Mouse (Mus musculus): ENCODE measurements around the gene Gpx8. TPM values are rescaled to one million over a fixed set of nuclear protein-coding genes. Genes with fewer than 3 reads are reported as not detected.
"Not testable (repeated sequence)": the region's sequence is repeated elsewhere in the genome, so short reads cannot be mapped to it uniquely, and the experiment has no call there.

Gpx8 gene
- polyA plus RNA-seq, 1 experiment from 2014 or later: 111 TPM

DNA sequence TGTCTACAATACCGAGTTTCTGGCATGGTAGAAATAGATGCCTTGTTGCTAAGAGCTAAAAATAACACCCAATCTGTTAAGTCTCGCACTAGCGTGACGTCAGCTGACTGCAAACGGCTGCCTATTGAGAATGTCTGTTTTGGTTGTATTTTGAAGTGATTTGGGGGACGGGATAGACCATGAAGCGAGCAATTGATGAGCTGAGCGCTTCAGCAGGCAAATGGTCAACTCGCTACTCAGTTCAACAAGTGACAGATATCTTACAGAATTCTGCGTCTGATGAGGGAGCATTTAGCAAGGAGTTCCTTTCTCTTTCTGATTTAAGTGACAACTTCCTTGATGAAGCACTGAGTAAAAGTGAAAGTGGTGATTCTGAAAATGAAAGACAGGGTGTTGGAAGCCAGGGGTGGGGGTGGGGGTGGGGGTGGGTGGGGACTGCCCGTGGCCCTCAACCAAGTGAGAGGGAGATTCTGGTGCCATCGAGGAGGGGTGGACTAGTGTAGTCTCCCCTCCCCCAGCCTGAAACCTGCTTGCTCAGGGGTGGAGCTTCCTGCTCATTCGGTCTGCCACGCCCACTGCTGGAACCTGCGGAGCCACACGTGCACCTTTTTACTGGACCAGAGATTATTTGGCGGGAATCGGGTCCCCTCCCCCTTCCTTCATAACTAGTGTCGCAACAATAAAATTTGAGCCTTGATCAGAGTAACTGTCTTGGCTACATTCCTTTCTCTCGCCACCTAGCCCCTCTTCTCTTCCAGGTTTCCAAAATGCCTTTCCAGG, 32.8 kb downstream of the Gpx8 start:
- H3K4me3 ChIP-seq (ENCODE audit: low read depth, low read length); H3K4me2 ChIP-seq (ENCODE audit: low read depth, severe bottlenecking); H3K27ac ChIP-seq (replicated peaks; ENCODE audit: low read depth, low read length); ATAC-seq (ENCODE audit: insufficient number of reproducible peaks, low FRiP score, low TSS enrichment, low read depth); H3K4me1 ChIP-seq (ENCODE audit: control insufficient read depth, insufficient read depth, low read length); H3K9ac ChIP-seq (ENCODE audit: low read length); H3K9me3 ChIP-seq (ENCODE audit: control insufficient read depth, low read length); DNase-seq (ENCODE audit: low spot score); H3K27me3 ChIP-seq (ENCODE audit: control insufficient read depth, insufficient read depth, low read length); H3K36me3 ChIP-seq (ENCODE audit: control insufficient read depth, insufficient read depth, low read length): not testable (repeated sequence)
- 50% methylated on average over 18 of the region's 20 CpGs for WGBS

DNA sequence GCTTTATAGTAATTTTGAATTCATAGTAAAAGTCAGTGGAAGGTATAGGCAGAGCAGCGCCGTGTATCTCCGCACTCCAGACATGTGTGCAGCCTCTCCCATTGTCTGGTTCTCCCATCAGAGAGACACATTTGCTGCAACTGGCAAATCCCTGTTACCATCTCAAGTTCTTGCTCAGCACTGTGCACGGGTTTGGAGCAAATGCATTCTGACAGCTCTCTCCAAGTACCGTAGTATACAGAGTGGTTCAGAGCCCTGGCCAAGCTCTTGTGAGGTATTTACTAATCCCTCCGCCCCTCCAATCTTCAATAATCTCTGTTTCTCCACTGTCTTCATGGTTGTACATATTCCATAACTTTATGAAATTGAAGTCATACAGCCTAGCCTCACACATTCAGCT, 33.5 kb downstream of the Gpx8 start:
- no peaks in the 10 kb centered on the region for H3K9me3 ChIP-seq (ENCODE audit: control insufficient read depth, low read length)
- H3K36me3 ChIP-seq (ENCODE audit: control insufficient read depth, insufficient read depth, low read length): no peaks in the 10 kb centered on the region
- no peak overlapping the region for H3K4me2 ChIP-seq (ENCODE audit: low read depth, severe bottlenecking)
- no peak overlapping the region for H3K27ac ChIP-seq (replicated peaks; ENCODE audit: low read depth, low read length)
- no peaks in the 10 kb centered on the region for H3K4me1 ChIP-seq (ENCODE audit: control insufficient read depth, insufficient read depth, low read length)
- DNase-seq (ENCODE audit: low spot score) (no peak), ATAC-seq (ENCODE audit: insufficient number of reproducible peaks, low FRiP score, low TSS enrichment, low read depth) (no peak)
- no peak overlapping the region for H3K4me3 ChIP-seq (ENCODE audit: low read depth, low read length)
- 79% methylated on average over 6 of the region's 6 CpGs for WGBS
- H3K9ac ChIP-seq (ENCODE audit: low read length): no peak overlapping the region
- no peaks in the 10 kb centered on the region for H3K27me3 ChIP-seq (ENCODE audit: control insufficient read depth, insufficient read depth, low read length)

DNA sequence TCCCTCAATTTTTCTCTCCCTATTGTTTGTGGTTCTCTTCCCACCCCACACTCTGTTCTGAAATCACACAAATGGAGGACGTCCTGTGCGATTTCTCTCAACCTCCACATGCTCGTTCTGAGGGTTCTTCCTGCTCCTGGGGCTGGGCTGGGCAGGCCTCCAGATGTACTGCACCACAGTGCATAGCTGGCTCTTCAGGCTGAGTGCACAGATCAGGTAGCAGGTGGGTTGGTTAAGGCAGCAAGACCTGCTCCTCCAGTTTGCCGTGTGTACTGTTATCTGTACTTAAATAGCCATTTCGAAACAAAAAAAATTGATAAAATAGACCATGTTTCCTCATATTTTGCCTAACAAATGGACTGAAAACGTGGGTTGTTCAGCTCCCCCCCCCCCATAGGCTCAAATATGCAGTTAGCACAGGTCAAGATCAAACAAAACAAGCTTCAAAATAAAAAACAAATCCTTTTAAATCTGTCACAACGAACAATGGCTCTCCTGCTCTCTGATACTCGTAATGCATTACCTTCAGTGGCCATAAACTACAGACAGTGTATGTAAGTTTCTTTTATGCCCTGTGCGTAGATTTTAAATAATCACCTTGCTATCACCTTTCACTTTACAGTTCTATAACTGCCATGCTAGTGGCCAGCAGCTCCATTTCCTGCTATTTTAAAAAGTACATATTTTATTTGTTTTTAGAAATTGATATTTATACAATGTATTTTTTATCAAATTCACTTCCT, 45.5 kb downstream of the Gpx8 start:
- Histone ChIP-seq H3K27me3 (ENCODE audit: control insufficient read depth, insufficient read depth, low read length) (peaks cover 43% of the 10 kb centered on the region), H3K4me3 (ENCODE audit: low read depth, low read length) (no peak overlapping the region), H3K36me3 (ENCODE audit: control insufficient read depth, insufficient read depth, low read length) (no peaks in the 10 kb centered on the region), H3K4me1 (ENCODE audit: control insufficient read depth, insufficient read depth, low read length) (0 out of 2 replicates have a peak, but pooled peaks cover 6% of the 10 kb centered on the region), H3K9me3 (ENCODE audit: control insufficient read depth, low read length) (no peaks in the 10 kb centered on the region), H3K27ac (replicated peaks; ENCODE audit: low read depth, low read length) (no peak overlapping the region), H3K4me2 (ENCODE audit: low read depth, severe bottlenecking) (no peak overlapping the region), H3K9ac (ENCODE audit: low read length) (no peak overlapping the region)
- DNase-seq (ENCODE audit: low spot score): no peak
- 66% methylated on average over 9 of the region's 9 CpGs for WGBS
- no peak for ATAC-seq (ENCODE audit: insufficient number of reproducible peaks, low FRiP score, low TSS enrichment, low read depth)

GRCm38 (mm10) chr13:113000090-113000489, 46.1 kb downstream of the Gpx8 start:
- H3K27me3 ChIP-seq (ENCODE audit: control insufficient read depth, insufficient read depth, low read length): peaks cover 48% of the 10 kb centered on the region
- 78% methylated on average over 3 of the region's 3 CpGs for WGBS
- H3K27ac ChIP-seq (replicated peaks; ENCODE audit: low read depth, low read length): no peak overlapping the region
- no peaks in the 10 kb centered on the region for H3K36me3 ChIP-seq (ENCODE audit: control insufficient read depth, insufficient read depth, low read length)
- no peak overlapping the region for H3K9ac ChIP-seq (ENCODE audit: low read length)
- H3K4me2 ChIP-seq (ENCODE audit: low read depth, severe bottlenecking): no peak overlapping the region
- no peak overlapping the region for H3K4me3 ChIP-seq (ENCODE audit: low read depth, low read length)
- 0 out of 2 replicates have a peak, but pooled peaks cover 6% of the 10 kb centered on the region for H3K4me1 ChIP-seq (ENCODE audit: control insufficient read depth, insufficient read depth, low read length)
- no peaks in the 10 kb centered on the region for H3K9me3 ChIP-seq (ENCODE audit: control insufficient read depth, low read length)
- ATAC-seq (ENCODE audit: insufficient number of reproducible peaks, low FRiP score, low TSS enrichment, low read depth) (no peak), DNase-seq (ENCODE audit: low spot score) (no peak)

DNA sequence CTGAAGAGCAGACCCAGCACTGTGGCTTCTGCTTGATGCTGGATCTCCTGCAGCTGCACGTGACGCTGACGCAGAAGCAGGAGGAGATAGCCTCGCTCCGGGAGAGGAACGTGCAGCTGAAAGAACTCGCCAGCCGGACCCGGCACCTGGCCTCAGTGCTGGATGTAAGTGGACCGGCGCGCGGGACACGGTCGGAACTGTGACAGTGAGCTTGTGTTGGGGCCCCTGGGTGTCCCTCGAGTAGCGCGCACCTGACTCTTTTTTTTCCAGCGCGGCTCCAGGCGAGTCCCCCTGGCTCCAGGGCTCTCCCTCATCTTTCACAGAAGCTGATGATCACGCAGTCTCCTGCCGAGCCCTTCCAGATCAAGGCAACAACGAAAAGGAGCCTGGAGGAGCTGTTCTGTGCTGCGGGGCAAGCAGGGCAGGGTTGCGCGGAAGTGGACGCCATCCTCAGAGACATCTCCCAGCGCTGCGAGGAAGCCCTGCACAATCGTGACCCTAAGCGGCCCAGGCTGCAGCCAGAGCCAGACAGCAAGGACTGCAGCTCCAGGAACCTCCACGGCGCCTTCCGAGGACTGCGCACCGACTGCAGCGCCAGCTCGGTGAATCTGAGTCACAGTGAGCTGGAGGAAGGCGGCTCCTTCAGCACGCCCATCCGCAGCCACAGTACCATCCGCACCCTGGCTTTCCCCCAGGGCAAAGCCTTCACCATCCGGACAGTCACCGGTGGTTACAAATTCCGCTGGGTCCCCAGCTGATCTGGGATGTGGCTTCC, 47.6 kb downstream of the Gpx8 start:
- no peak for ATAC-seq (ENCODE audit: insufficient number of reproducible peaks, low FRiP score, low TSS enrichment, low read depth)
- Histone ChIP-seq H3K36me3 (ENCODE audit: control insufficient read depth, insufficient read depth, low read length) (no peaks in the 10 kb centered on the region), H3K27ac (replicated peaks; ENCODE audit: low read depth, low read length) (no peak overlapping the region), H3K9me3 (ENCODE audit: control insufficient read depth, low read length) (no peaks in the 10 kb centered on the region), H3K4me3 (ENCODE audit: low read depth, low read length) (peak overlapping the region; percentile 34), H3K4me2 (ENCODE audit: low read depth, severe bottlenecking) (peak overlapping the region; percentile 81), H3K27me3 (ENCODE audit: control insufficient read depth, insufficient read depth, low read length) (peaks cover 63% of the 10 kb centered on the region), H3K9ac (ENCODE audit: low read length) (peak overlapping the region; percentile 38; the same call in 1 of the 2 replicates), H3K4me1 (ENCODE audit: control insufficient read depth, insufficient read depth, low read length) (peaks cover 12% of the 10 kb centered on the region)
- peak; percentile 62 for DNase-seq (ENCODE audit: low spot score)
- under 1% methylated on average over 46 of the region's 46 CpGs for WGBS

GRCm38 (mm10) chr13:112997369-112997768, 48.8 kb downstream of the Gpx8 start:
- WGBS: 69% methylated on average over 6 of the region's 6 CpGs

DNA sequence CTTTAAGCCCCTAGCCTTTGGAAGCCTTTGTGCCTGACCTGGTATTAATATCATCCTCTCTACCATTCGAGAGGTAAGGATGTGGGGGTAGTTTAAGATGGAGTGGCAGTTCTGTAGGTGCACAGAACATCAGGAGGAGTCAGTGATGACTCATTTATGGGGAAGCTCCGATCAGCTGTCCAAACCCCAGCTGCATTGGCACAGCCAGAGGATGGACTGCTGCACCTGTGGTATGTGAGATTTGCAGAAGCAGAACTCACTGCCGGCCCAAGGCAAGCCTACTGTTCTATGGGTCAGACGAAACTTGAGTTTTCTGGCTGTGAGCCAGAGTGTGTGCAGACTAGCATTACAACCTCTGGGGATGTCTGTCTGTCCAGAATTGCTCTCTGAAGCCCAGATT, 49.8 kb downstream of the Gpx8 start:
- Histone ChIP-seq H3K27ac (replicated peaks; ENCODE audit: low read depth, low read length) (no peak overlapping the region), H3K36me3 (ENCODE audit: control insufficient read depth, insufficient read depth, low read length) (no peaks in the 10 kb centered on the region), H3K4me1 (ENCODE audit: control insufficient read depth, insufficient read depth, low read length) (peaks cover 18% of the 10 kb centered on the region), H3K9ac (ENCODE audit: low read length) (no peak overlapping the region), H3K9me3 (ENCODE audit: control insufficient read depth, low read length) (no peaks in the 10 kb centered on the region), H3K4me2 (ENCODE audit: low read depth, severe bottlenecking) (no peak overlapping the region), H3K27me3 (ENCODE audit: control insufficient read depth, insufficient read depth, low read length) (peaks cover 78% of the 10 kb centered on the region), H3K4me3 (ENCODE audit: low read depth, low read length) (no peak overlapping the region)
- WGBS: 70% methylated on average over 4 of the region's 4 CpGs
- no peak for DNase-seq (ENCODE audit: low spot score)
- ATAC-seq (ENCODE audit: insufficient number of reproducible peaks, low FRiP score, low TSS enrichment, low read depth): no peak

More at GRCm38 (mm10) chr13:112997369-112997768, 48.8 kb downstream of the Gpx8 start:
- Histone ChIP-seq H3K4me3 (ENCODE audit: low read depth, low read length) (no peak overlapping the region), H3K4me1 (ENCODE audit: control insufficient read depth, insufficient read depth, low read length) (peaks cover 18% of the 10 kb centered on the region), H3K27ac (replicated peaks; ENCODE audit: low read depth, low read length) (no peak overlapping the region), H3K36me3 (ENCODE audit: control insufficient read depth, insufficient read depth, low read length) (no peaks in the 10 kb centered on the region), H3K9ac (ENCODE audit: low read length) (no peak overlapping the region), H3K27me3 (ENCODE audit: control insufficient read depth, insufficient read depth, low read length) (peaks cover 74% of the 10 kb centered on the region), H3K4me2 (ENCODE audit: low read depth, severe bottlenecking) (no peak overlapping the region), H3K9me3 (ENCODE audit: control insufficient read depth, low read length) (no peaks in the 10 kb centered on the region)
- no peak for DNase-seq (ENCODE audit: low spot score)
- ATAC-seq (ENCODE audit: insufficient number of reproducible peaks, low FRiP score, low TSS enrichment, low read depth): no peak

- peak overlapping the region; percentile 37 for H3K4me3 ChIP-seq (ENCODE audit: low read depth, low read length)
- H3K4me1 ChIP-seq (ENCODE audit: control insufficient read depth, insufficient read depth, low read length): peaks cover 24% of the 10 kb centered on the region
- no peaks in the 10 kb centered on the region for H3K36me3 ChIP-seq (ENCODE audit: control insufficient read depth, insufficient read depth, low read length)
- H3K9ac ChIP-seq (ENCODE audit: low read length): no peak overlapping the region
- H3K27ac ChIP-seq (replicated peaks; ENCODE audit: low read depth, low read length): no peak overlapping the region
- peaks cover 90% of the 10 kb centered on the region for H3K27me3 ChIP-seq (ENCODE audit: control insufficient read depth, insufficient read depth, low read length)
- DNase-seq (ENCODE audit: low spot score) (peak; percentile 78), ATAC-seq (ENCODE audit: insufficient number of reproducible peaks, low FRiP score, low TSS enrichment, low read depth) (peak; percentile 20; the same call in 1 of the 2 replicates)
- WGBS: under 1% methylated on average over 25 of the region's 25 CpGs
- no peaks in the 10 kb centered on the region for H3K9me3 ChIP-seq (ENCODE audit: control insufficient read depth, low read length)
- H3K4me2 ChIP-seq (ENCODE audit: low read depth, severe bottlenecking): peak overlapping the region; percentile 81
Observed at GRCm38 (mm10) chr13:112994191-112994590, 52.0 kb downstream of the Gpx8 start.
